Mouse (Mus musculus) liver, embryonic 15.5 days (tissue): ENCODE results near the gene Spen. TPM values are rescaled to one million over a fixed set of nuclear protein-coding genes. Genes with fewer than 3 reads are reported as not detected.
A peak's percentile ranks its signal among the peaks of the same experiment; 100 is the strongest.

Source experiments
- ATAC-seq: fragments of 200-750 bp; cut with Nextera tagmentation; 2 replicates; pipeline ENCODE4 v1.8.0; 2017; ENCODE audit warnings: moderate number of reproducible peaks, mild to moderate bottlenecking, moderate library complexity; ENCODE audit not compliant: insufficient read depth
- H3K27ac ChIP-seq: fragments of 300-500 bp; sonication (generic); replicated peaks from 2 replicates; pipeline ENCODE4 v1.5.1; 2015; ENCODE audit warnings: mild to moderate bottlenecking, inconsistent platforms
- H3K27me3 ChIP-seq: fragments of 300-500 bp; sonication (generic); 2 replicates; pipeline ENCODE4 v1.6.1; 2015; ENCODE audit warnings: mild to moderate bottlenecking, inconsistent platforms
- H3K36me3 ChIP-seq: fragments of 300-500 bp; sonication (generic); replicated peaks from 2 replicates; pipeline ENCODE4 v1.6.1; 2015; ENCODE audit warnings: moderate library complexity, mild to moderate bottlenecking, inconsistent platforms
- H3K4me1 ChIP-seq: fragments of 300-500 bp; sonication (generic); replicated peaks from 2 replicates; pipeline ENCODE4 v1.6.1; 2015; ENCODE audit warnings: inconsistent platforms
- H3K4me2 ChIP-seq: fragments of 300-500 bp; sonication (generic); 2 replicates; pipeline ENCODE4 v1.6.1; 2015; ENCODE audit warnings: moderate library complexity, mild to moderate bottlenecking, inconsistent platforms
- H3K4me3 ChIP-seq: fragments of 300-500 bp; sonication (generic); replicated peaks from 2 replicates; pipeline ENCODE4 v1.5.1; 2015; ENCODE audit warnings: mild to moderate bottlenecking, inconsistent platforms
- H3K9ac ChIP-seq: fragments of 300-500 bp; sonication (generic); 2 replicates; pipeline ENCODE4 v1.6.1; 2015; ENCODE audit warnings: moderate library complexity, mild to moderate bottlenecking, inconsistent platforms
- H3K9me3 ChIP-seq: fragments of 300-500 bp; sonication (generic); replicated peaks from 2 replicates; pipeline ENCODE4 v1.6.1; 2016; ENCODE audit warnings: inconsistent platforms
- WGBS: fragments of 180-500 bp; shearing (Covaris S2); methylation state at CpG from one replicate; pipeline ENCODE4 v1.1.7; 2015; ENCODE audit warnings: mixed read lengths; ENCODE audit not compliant: insufficient replicate concordance; 5-methylcytosine and 5-hydroxymethylcytosine counted together
- polyA plus RNA-seq: library from polyadenylated mRNA; unstranded; fragments of >200 nt; fragmentation: Nextera tagmentation; extraction: Ambion mirVana; gene quantifications from 2 replicates; pipeline ENCODE4 v1.2.1, GENCODE M21; 2015

Spen gene
- polyA plus RNA-seq, 1 experiment from 2014 or later: 4.7 TPM

DNA sequence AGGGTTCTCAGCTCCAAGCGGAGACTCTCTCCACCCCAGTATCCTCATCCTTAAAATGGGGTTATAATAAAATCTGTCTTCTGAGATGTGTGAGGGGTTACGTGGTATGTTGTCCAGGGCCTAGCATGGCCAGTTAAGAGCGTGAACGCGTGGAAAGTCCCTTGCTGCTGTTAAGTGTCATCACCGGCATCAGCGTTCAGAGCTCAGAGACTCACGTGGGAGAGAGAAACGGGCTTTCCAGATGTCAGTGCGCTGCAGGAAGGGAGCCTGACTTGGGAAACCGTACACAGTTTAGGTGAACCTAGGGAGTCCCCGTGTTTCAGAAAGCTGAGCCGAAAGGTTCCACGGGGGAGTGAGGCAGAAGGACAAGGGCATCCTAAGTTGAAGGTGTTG is 93.1 kb downstream of the Spen start:
- ATAC-seq: no peak
- H3K9me3 ChIP-seq: no peaks in the 10 kb centered on the region
- H3K4me3 ChIP-seq: peak overlapping the region; percentile 99
- peak overlapping the region; percentile 90 for H3K4me2 ChIP-seq
- H3K27me3 ChIP-seq: no peaks in the 10 kb centered on the region
- peaks cover 18% of the 10 kb centered on the region for H3K36me3 ChIP-seq
- H3K4me1 ChIP-seq: peaks cover 26% of the 10 kb centered on the region
- WGBS: 19% methylated on average over 14 of the region's 14 CpGs
- no peak overlapping the region for H3K27ac ChIP-seq
- peak overlapping the region; percentile 92 for H3K9ac ChIP-seq

- under 1% methylated on average over 89 of the region's 102 CpGs for WGBS
- Histone ChIP-seq H3K4me1 (peaks cover 26% of the 10 kb centered on the region), H3K36me3 (peaks cover 18% of the 10 kb centered on the region), H3K27ac (peak within 1 kb of the TSS; percentile 76), H3K4me2 (peak within 1 kb of the TSS; percentile 90), H3K27me3 (no peaks in the 10 kb centered on the region), H3K4me3 (peak within 1 kb of the TSS; percentile 99), H3K9me3 (no peaks in the 10 kb centered on the region), H3K9ac (peak within 1 kb of the TSS; percentile 92)
- ATAC-seq: peak; percentile 88
Measured at GRCm38 (mm10) chr4:141444451-141445327, 93.7 kb downstream of the Spen start, which contains the start of gene Zbtb17. Zbtb17 (plus strand) TSS chr4:141444654.

GRCm38 (mm10) chr4:141443641-141444429 is 94.6 kb downstream of the Spen start:
- no peak overlapping the region for H3K27ac ChIP-seq

DNA sequence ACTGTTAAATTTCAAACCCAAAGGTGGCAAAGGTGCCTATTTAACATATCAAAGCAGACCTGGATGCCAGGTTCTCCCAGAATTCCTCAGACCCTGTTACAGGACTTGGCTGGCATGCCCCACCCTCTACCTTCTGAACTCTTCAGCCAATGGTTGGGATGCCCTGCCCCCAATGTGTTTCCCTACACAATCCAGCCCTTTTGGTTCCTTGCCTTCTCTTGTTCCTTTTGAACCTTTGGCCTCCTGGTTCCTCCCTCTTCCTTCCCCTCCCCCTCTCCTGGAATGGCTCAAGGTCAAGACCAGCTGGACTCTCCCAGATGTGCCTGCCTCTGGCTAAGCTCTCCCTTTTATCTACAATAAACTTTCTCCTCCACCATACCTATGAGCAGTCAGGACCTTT is 97.5 kb downstream of the Spen start:
- Histone ChIP-seq H3K4me2 (no peak overlapping the region), H3K36me3 (no peaks in the 10 kb centered on the region), H3K9ac (no peak overlapping the region), H3K27me3 (no peaks in the 10 kb centered on the region), H3K27ac (no peak overlapping the region), H3K4me1 (peaks cover 19% of the 10 kb centered on the region), H3K4me3 (no peak overlapping the region), H3K9me3 (no peaks in the 10 kb centered on the region)
- no peak for ATAC-seq

More at GRCm38 (mm10) chr4:141443641-141444429, 94.6 kb downstream of the Spen start:
- H3K4me1 ChIP-seq: peaks cover 26% of the 10 kb centered on the region
- peak overlapping the region; percentile 92 for H3K9ac ChIP-seq
- H3K9me3 ChIP-seq: no peaks in the 10 kb centered on the region
- H3K27me3 ChIP-seq: no peaks in the 10 kb centered on the region
- 19% methylated on average over 11 of the region's 11 CpGs for WGBS
- peak overlapping the region; percentile 99 for H3K4me3 ChIP-seq
- peaks cover 12% of the 10 kb centered on the region for H3K36me3 ChIP-seq
- no peak for ATAC-seq
- peak overlapping the region; percentile 90 for H3K4me2 ChIP-seq

- WGBS: 66% methylated on average over 12 of the region's 12 CpGs
- no peak overlapping the region for H3K4me2 ChIP-seq
- ATAC-seq: no peak
- no peaks in the 10 kb centered on the region for H3K36me3 ChIP-seq
- H3K9me3 ChIP-seq: no peaks in the 10 kb centered on the region
- peaks cover 8% of the 10 kb centered on the region for H3K4me1 ChIP-seq
- H3K27me3 ChIP-seq: no peaks in the 10 kb centered on the region
- no peak overlapping the region for H3K9ac ChIP-seq
- H3K4me3 ChIP-seq: no peak overlapping the region
- no peak overlapping the region for H3K27ac ChIP-seq
Measured at GRCm38 (mm10) chr4:141439083-141439803, 99.2 kb downstream of the Spen start.

- WGBS: 79% methylated on average over 1 of the region's 1 CpGs
- H3K4me3 ChIP-seq: no peak within 1 kb of the TSS
- no peaks in the 10 kb centered on the region for H3K4me1 ChIP-seq
- H3K9me3 ChIP-seq: no peaks in the 10 kb centered on the region
- H3K36me3 ChIP-seq: no peaks in the 10 kb centered on the region
- H3K27me3 ChIP-seq: no peaks in the 10 kb centered on the region
- no peak within 1 kb of the TSS for H3K9ac ChIP-seq
- no peak within 1 kb of the TSS for H3K4me2 ChIP-seq
- no peak for ATAC-seq
- H3K27ac ChIP-seq: no peak within 1 kb of the TSS
Measured at GRCm38 (mm10) chr4:141435974-141436373, 102.4 kb downstream of the Spen start, which contains the start of gene Srarp. Srarp (minus strand) TSS chr4:141436105.

- Histone ChIP-seq H3K27me3 (peaks cover 1% of the 10 kb centered on the region; the same call in 1 of the 2 replicates), H3K27ac (no peak overlapping the region), H3K9ac (no peak overlapping the region), H3K4me2 (no peak overlapping the region), H3K4me3 (no peak overlapping the region), H3K4me1 (no peaks in the 10 kb centered on the region), H3K36me3 (no peaks in the 10 kb centered on the region), H3K9me3 (no peaks in the 10 kb centered on the region)
- ATAC-seq: no peak
- WGBS: 76% methylated on average over 18 of the region's 18 CpGs
Measured at GRCm38 (mm10) chr4:141433191-141433590, 105.2 kb downstream of the Spen start.

DNA sequence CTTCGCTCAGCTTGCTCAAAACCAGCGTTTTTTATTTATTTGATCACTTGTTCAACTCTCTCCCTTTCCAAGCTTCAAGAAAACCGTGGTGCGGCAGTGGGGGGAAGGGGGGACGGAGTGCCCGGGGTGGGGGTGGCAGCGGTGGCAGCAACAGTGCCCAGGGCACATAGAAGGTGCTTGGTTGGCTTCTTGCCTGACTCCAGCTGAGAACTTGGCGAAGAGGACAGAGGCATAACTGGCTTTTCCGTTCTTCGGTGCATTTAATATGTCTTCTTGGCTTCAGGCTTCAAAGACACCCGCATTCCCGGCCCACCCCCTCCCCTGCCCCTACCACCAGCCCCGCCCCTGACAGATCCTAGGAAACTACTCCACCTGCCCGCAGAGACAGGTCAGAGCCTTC is 105.7 kb downstream of the Spen start:
- Histone ChIP-seq H3K27me3 (peaks cover 6% of the 10 kb centered on the region; the same call in 1 of the 2 replicates), H3K9ac (no peak overlapping the region), H3K9me3 (no peaks in the 10 kb centered on the region), H3K4me2 (no peak overlapping the region), H3K27ac (no peak overlapping the region), H3K4me1 (no peaks in the 10 kb centered on the region), H3K4me3 (no peak overlapping the region), H3K36me3 (no peaks in the 10 kb centered on the region)
- WGBS: 66% methylated on average over 14 of the region's 14 CpGs
- ATAC-seq: no peak

GRCm38 (mm10) chr4:141430997-141431396 is 107.4 kb downstream of the Spen start:
- H3K9me3 ChIP-seq: no peaks in the 10 kb centered on the region
- peaks cover 21% of the 10 kb centered on the region for H3K27me3 ChIP-seq
- H3K4me3 ChIP-seq: no peak overlapping the region
- H3K4me2 ChIP-seq: no peak overlapping the region
- peaks cover 1% of the 10 kb centered on the region; the same call in 1 of the 2 replicates for H3K4me1 ChIP-seq
- no peaks in the 10 kb centered on the region for H3K36me3 ChIP-seq
- no peak for ATAC-seq
- 28% methylated on average over 9 of the region's 9 CpGs for WGBS
- H3K27ac ChIP-seq: no peak overlapping the region
- H3K9ac ChIP-seq: no peak overlapping the region

- no peaks in the 10 kb centered on the region for H3K36me3 ChIP-seq
- H3K9ac ChIP-seq: no peak overlapping the region
- no peak overlapping the region for H3K4me2 ChIP-seq
- 42% methylated on average over 9 of the region's 9 CpGs for WGBS
- H3K9me3 ChIP-seq: no peaks in the 10 kb centered on the region
- H3K27me3 ChIP-seq: peaks cover 33% of the 10 kb centered on the region
- no peak for ATAC-seq
- H3K4me1 ChIP-seq: peaks cover 9% of the 10 kb centered on the region
- H3K27ac ChIP-seq: no peak overlapping the region
- no peak overlapping the region for H3K4me3 ChIP-seq
Measured at GRCm38 (mm10) chr4:141429847-141430246, 108.5 kb downstream of the Spen start.
